Mouse (Mus musculus) megakaryocyte, embryonic 14.5 days (primary cell): ENCODE results near the gene Dpp4.

Experiments used
- FLI1 ChIP-seq: IDR thresholded peaks from 2 replicates; pipeline ENCODE4 v1.6.1; 2012; ENCODE audit warnings: low read length, inconsistent platforms, mixed read lengths
- GATA1 ChIP-seq: IDR thresholded peaks from 3 replicates; pipeline ENCODE4 v1.6.1; 2012; ENCODE audit warnings: mixed read lengths, low read length, inconsistent platforms, borderline replicate concordance

DNA sequence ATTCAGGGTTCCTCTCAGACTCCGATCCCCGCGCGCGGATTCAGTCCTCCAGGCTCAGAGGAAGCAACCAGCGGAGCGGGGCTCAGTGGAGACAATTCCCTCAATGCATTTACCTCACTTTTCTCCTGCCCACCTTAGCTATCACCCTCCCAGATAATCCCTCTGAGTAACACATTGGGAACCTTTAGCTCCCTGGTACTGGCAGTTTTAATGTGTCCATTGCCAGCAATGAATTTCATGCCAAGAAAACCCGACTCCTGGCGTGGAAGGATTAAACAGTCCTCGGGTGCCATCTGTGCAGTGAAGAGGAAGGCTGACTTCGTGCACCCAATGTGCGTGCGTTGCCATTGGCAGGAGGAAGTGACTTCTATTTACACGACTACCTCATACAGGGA lies 70.3 kb downstream of the Dpp4 start:
- TF ChIP-seq FLI1 (no peak), GATA1 (no peak)
